Mouse (Mus musculus): Measurements from ENCODE around the gene Atp8b2. TPM values are rescaled to one million over a fixed set of nuclear protein-coding genes. Genes with fewer than 3 reads are reported as not detected.

The Atp8b2 gene
- polyA plus RNA-seq, 1 experiment from 2014 or later, result 14.7 TPM

Small RNA genes within 50 kb of the gene (microRNA-seq; reads per million reads assigned to microRNA genes)
- 1.6 reads per million, percentile 6 among the genes with 10 or more reads in this experiment for gene Mir7669

Other genes starting within 250 kb of the Atp8b2 start
- 26.1 and 33.6 TPM in 2 replicates for gene Adar, start 248.5 kb downstream of the Atp8b2 start, polyA plus RNA-seq (2014; fragmentation: Nextera tagmentation; extraction: Ambion mirVana)
- 29.6 and 31.5 TPM in 2 replicates for gene Chrnb2, start 198.9 kb downstream of the Atp8b2 start, polyA plus RNA-seq (2014; fragmentation: Nextera tagmentation; extraction: Ambion mirVana)
- gene Ube2q1, start 189.9 kb downstream of the Atp8b2 start, polyA plus RNA-seq (2014; fragmentation: Nextera tagmentation; extraction: Ambion mirVana), result 22.2 and 25.0 TPM in 2 replicates
- 0.57 and 2.0 TPM in 2 replicates for gene She, start 132.1 kb downstream of the Atp8b2 start, polyA plus RNA-seq (2014; fragmentation: Nextera tagmentation; extraction: Ambion mirVana)
- gene Il6ra, start 50.3 kb downstream of the Atp8b2 start, polyA plus RNA-seq (2014; fragmentation: Nextera tagmentation; extraction: Ambion mirVana), result 0.27 and 0.66 TPM in 2 replicates
- gene Hax1, start 35.3 kb upstream of the Atp8b2 start, polyA plus RNA-seq (2014; fragmentation: Nextera tagmentation; extraction: Ambion mirVana), result 111 and 114 TPM in 2 replicates
- 229 and 241 TPM in 2 replicates for gene 4933434E20Rik, start 88.1 kb upstream of the Atp8b2 start, polyA plus RNA-seq (2014; fragmentation: Nextera tagmentation; extraction: Ambion mirVana)
- gene Ubap2l, start 89.1 kb upstream of the Atp8b2 start, polyA plus RNA-seq (2014; fragmentation: Nextera tagmentation; extraction: Ambion mirVana), result 126 and 174 TPM in 2 replicates
- gene Tpm3, start 109.1 kb upstream of the Atp8b2 start, polyA plus RNA-seq (2014; fragmentation: Nextera tagmentation; extraction: Ambion mirVana), result 333 and 357 TPM in 2 replicates
- gene Nup210l, start 140.6 kb upstream of the Atp8b2 start, polyA plus RNA-seq (2014; fragmentation: Nextera tagmentation; extraction: Ambion mirVana), result 0.18 and 0.61 TPM in 2 replicates